Mouse (Mus musculus): ENCODE measurements at regions not wholly inside any gene's neighbourhood (a gene's known extent, or its start where the extent isn't known, plus 50 kb on each side); places are given as distances from the start of the nearest gene placed in this dataset.

DNA sequence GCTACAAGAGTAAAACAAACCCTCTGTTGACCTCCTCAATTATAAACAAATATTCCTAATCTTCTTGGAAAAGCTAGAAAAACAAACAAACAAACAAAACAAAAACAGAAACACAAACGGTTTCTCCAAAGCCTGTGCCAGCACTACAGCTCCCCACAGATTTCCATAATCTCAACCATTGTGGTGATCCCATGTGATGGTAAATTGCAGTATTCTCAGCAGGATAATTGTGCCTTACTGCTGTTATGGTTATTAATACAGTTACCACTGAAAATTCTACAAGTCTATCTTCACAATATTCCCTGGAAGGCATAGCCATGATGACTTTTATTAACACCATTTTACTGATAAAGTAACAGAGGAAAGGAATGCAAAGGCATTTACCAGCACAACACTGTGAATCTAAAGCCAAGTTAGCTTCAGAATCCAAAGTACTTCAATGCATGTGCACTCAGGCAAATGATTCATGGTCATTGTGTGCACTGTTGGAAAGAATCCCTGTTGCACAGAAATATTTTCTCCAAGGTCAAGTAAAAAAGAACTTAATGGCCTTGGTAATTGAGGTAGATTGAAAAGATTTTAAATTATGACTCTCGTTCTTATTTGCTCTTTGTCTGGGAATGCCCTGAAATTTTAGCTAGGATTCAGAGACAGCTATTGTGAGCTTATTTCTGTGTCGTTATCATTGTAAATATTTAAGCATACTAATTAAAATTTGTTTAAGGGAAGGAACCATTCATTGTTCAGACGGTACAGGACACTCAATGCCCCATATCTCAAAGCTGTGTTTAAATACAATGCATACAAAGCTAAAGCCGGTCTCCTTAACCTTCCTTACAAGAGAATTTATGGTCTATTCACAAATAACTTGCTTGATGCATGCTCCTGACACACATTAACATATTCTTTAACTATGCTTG is 551.1 kb upstream of the Akr1e1 start:
- TF ChIP-seq ZC3H11A (IDR thresholded peaks at IDR 0.05; ENCODE audit: borderline replicate concordance, low read depth, low read length) (no peak), ZNF384 (IDR thresholded peaks at IDR 0.05; ENCODE audit: low read depth, low read length) (no peak), MAFK (IDR thresholded peaks at IDR 0.05; ENCODE audit: insufficient read depth, low read depth, low read length) (no peak), HCFC1 (IDR thresholded peaks at IDR 0.05; ENCODE audit: borderline replicate concordance, insufficient read depth, low read length) (no peak), CHD2 (IDR thresholded peaks at IDR 0.05; ENCODE audit: low read depth, low read length) (no peak)

Measured in ES-E14 (cell line).